Mouse (Mus musculus) MEL (cell line): ENCODE measurements around the gene Tmem170b. TPM values are rescaled to one million over a fixed set of nuclear protein-coding genes. Genes with fewer than 3 reads are reported as not detected.

Experiments
- DNase-seq: peaks from one replicate; pipeline ENCODE4 v3.0.0; 2011; ENCODE audit warnings: low read depth, low spot score
- H3K27ac ChIP-seq: 2 replicates; pipeline ENCODE4 v1.5.1; 2012; ENCODE audit warnings: low read depth, mild to moderate bottlenecking, control low read depth, low read length, moderate library complexity; ENCODE audit not compliant: control insufficient read depth
- H3K27me3 ChIP-seq, 2 experiments: fragments of 150-350 bp in 1 of 2; sonication (generic) in 1 of 2; 2 replicates each; pipeline ENCODE4 v1.6.1; 2012; ENCODE audit warnings: low read length in 2 of 2, mild to moderate bottlenecking in 2 of 2, improper control_type of control experiment in 1 of 2, moderate library complexity in 1 of 2; ENCODE audit not compliant: insufficient read depth in 2 of 2, control insufficient read depth in 1 of 2
- H3K36me3 ChIP-seq, 2 experiments: 2 replicates each; pipeline ENCODE4 v1.6.1; 2012 to 2014; ENCODE audit warnings: low read length in 2 of 2, improper control_type of control experiment in 1 of 2, inconsistent platforms in 1 of 2, mild to moderate bottlenecking in 1 of 2; ENCODE audit not compliant: insufficient read depth in 2 of 2, control insufficient read depth in 1 of 2
- H3K4me1 ChIP-seq, 2 experiments: fragments of 150-350 bp in 1 of 2; sonication (generic) in 1 of 2; 2 replicates each; pipeline ENCODE4 v1.6.1; 2012; ENCODE audit warnings: low read length in 2 of 2, improper control_type of control experiment in 1 of 2, mild to moderate bottlenecking in 1 of 2; ENCODE audit not compliant: insufficient read depth in 2 of 2, control insufficient read depth in 1 of 2
- H3K4me3 ChIP-seq, 2 experiments: fragments of 150-350 bp in 1 of 2; sonication (generic) in 1 of 2; 2 replicates each; pipeline ENCODE4 v1.5.1; 2012; ENCODE audit warnings: low read depth in 2 of 2, low read length in 2 of 2, mild to moderate bottlenecking in 2 of 2, moderate library complexity in 2 of 2, control low read depth in 1 of 2, improper control_type of control experiment in 1 of 2; ENCODE audit not compliant: control insufficient read depth in 1 of 2, insufficient read depth in 1 of 2
- H3K79me2 ChIP-seq: 2 replicates; pipeline ENCODE4 v1.6.1; 2012; ENCODE audit warnings: mild to moderate bottlenecking, low read length, moderate library complexity; ENCODE audit not compliant: control insufficient read depth, poor library complexity, insufficient read depth
- H3K9ac ChIP-seq: 2 replicates; pipeline ENCODE4 v1.6.1; 2012; ENCODE audit warnings: low read depth, mild to moderate bottlenecking, control low read depth, low read length, moderate library complexity; ENCODE audit not compliant: control insufficient read depth, poor library complexity, severe bottlenecking
- H3K9me3 ChIP-seq: fragments of 150-350 bp; sonication (generic); replicated peaks from 2 replicates; pipeline ENCODE4 v1.6.1; 2012; ENCODE audit warnings: mild to moderate bottlenecking, low read length, improper control_type of control experiment, moderate library complexity; ENCODE audit not compliant: insufficient read depth
- BHLHE40 ChIP-seq: IDR thresholded peaks from 2 replicates; pipeline ENCODE4 v1.6.1; 2012; ENCODE audit warnings: low read depth, mild to moderate bottlenecking, inconsistent platforms, low read length, improper control_type of control experiment, borderline replicate concordance
- CHD1 ChIP-seq: IDR thresholded peaks from 2 replicates; pipeline ENCODE4 v1.6.1; 2012; ENCODE audit warnings: low read depth, mild to moderate bottlenecking, inconsistent platforms, low read length, improper control_type of control experiment
- CHD2 ChIP-seq: IDR thresholded peaks from 2 replicates; pipeline ENCODE4 v1.6.1; 2011; ENCODE audit warnings: low read length, improper control_type of control experiment
- CTCF ChIP-seq, 3 experiments: IDR thresholded peaks in 2 of 3; conservative IDR thresholded peaks in 1 of 3; 2 replicates each; pipeline ENCODE4 v1.5.1; 2011 to 2012; ENCODE audit warnings: low read length in 3 of 3, low read depth in 2 of 3, mild to moderate bottlenecking in 2 of 3, improper control_type of control experiment in 1 of 3, inconsistent platforms in 1 of 3, mixed read lengths in 1 of 3, moderate library complexity in 1 of 3; ENCODE audit not compliant: control insufficient read depth in 1 of 3, insufficient read depth in 1 of 3, poor library complexity in 1 of 3, severe bottlenecking in 1 of 3
- E2F4 ChIP-seq: IDR thresholded peaks from 2 replicates; pipeline ENCODE4 v1.6.1; 2011; ENCODE audit warnings: low read depth, low read length, improper control_type of control experiment, borderline replicate concordance
- ELF1 ChIP-seq: IDR thresholded peaks from 2 replicates; pipeline ENCODE4 v1.6.1; 2014; ENCODE audit warnings: low read depth, mild to moderate bottlenecking, inconsistent platforms, low read length, improper control_type of control experiment, moderate library complexity
- EP300 ChIP-seq, 2 experiments: IDR thresholded peaks; 2 replicates each; pipeline ENCODE4 v1.6.1; 2011; ENCODE audit warnings: improper control_type of control experiment in 2 of 2, low read length in 2 of 2, low read depth in 1 of 2, mild to moderate bottlenecking in 1 of 2
- GABPA ChIP-seq: IDR thresholded peaks from 2 replicates; pipeline ENCODE4 v1.6.1; 2012; ENCODE audit warnings: low read depth, mild to moderate bottlenecking, inconsistent platforms, low read length, improper control_type of control experiment, moderate library complexity
- JUND ChIP-seq: IDR thresholded peaks from 2 replicates; pipeline ENCODE4 v1.6.1; 2011; ENCODE audit warnings: low read depth, mild to moderate bottlenecking, improper control_type of control experiment, low read length
- KAT2A ChIP-seq: conservative IDR thresholded peaks from 2 replicates; pipeline ENCODE4 v1.6.1; 2012; ENCODE audit warnings: low read depth, low read length, improper control_type of control experiment, inconsistent platforms
- MAFK ChIP-seq: IDR thresholded peaks from 2 replicates; pipeline ENCODE4 v1.6.1; 2011; ENCODE audit warnings: low read depth, mild to moderate bottlenecking, low read length, improper control_type of control experiment, borderline replicate concordance
- MAX ChIP-seq: IDR thresholded peaks from 2 replicates; pipeline ENCODE4 v1.6.1; 2011; ENCODE audit warnings: low read length, improper control_type of control experiment
- MAZ ChIP-seq: IDR thresholded peaks from 2 replicates; pipeline ENCODE4 v1.6.1; 2012; ENCODE audit warnings: low read depth, mild to moderate bottlenecking, inconsistent platforms, low read length, improper control_type of control experiment
- MEF2A ChIP-seq: IDR thresholded peaks from 2 replicates; pipeline ENCODE4 v1.6.1; 2014; ENCODE audit warnings: low read depth, mild to moderate bottlenecking, inconsistent platforms, low read length, improper control_type of control experiment; ENCODE audit not compliant: poor library complexity, insufficient replicate concordance, severe bottlenecking; ENCODE audit errors: extremely low read depth
- MXI1 ChIP-seq: IDR thresholded peaks from 2 replicates; pipeline ENCODE4 v1.6.1; 2011; ENCODE audit warnings: mild to moderate bottlenecking, low read depth, low read length, improper control_type of control experiment
- MYB ChIP-seq: IDR thresholded peaks from 2 replicates; pipeline ENCODE4 v1.6.1; 2011; ENCODE audit warnings: mild to moderate bottlenecking, low read depth, low read length, improper control_type of control experiment
- MYC ChIP-seq: IDR thresholded peaks from 2 replicates; pipeline ENCODE4 v1.6.1; 2011; ENCODE audit warnings: low read depth, mild to moderate bottlenecking, low read length, improper control_type of control experiment, moderate library complexity
- NRF1 ChIP-seq: IDR thresholded peaks from 2 replicates; pipeline ENCODE4 v1.6.1; 2014; ENCODE audit warnings: low read depth, mild to moderate bottlenecking, inconsistent platforms, low read length, improper control_type of control experiment, moderate library complexity; ENCODE audit not compliant: poor library complexity, insufficient read depth, severe bottlenecking
- POLR2A ChIP-seq, 2 experiments: IDR thresholded peaks; 2 replicates each; pipeline ENCODE4 v1.6.1; 2011 to 2012; ENCODE audit warnings: low read length in 2 of 2, mild to moderate bottlenecking in 2 of 2, control low read depth in 1 of 2, improper control_type of control experiment in 1 of 2, low read depth in 1 of 2, moderate library complexity in 1 of 2; ENCODE audit not compliant: control insufficient read depth in 1 of 2, insufficient read depth in 1 of 2, poor library complexity in 1 of 2
- POLR2AphosphoS5 ChIP-seq: IDR thresholded peaks from 2 replicates; pipeline ENCODE4 v1.6.1; 2012; ENCODE audit warnings: low read depth, borderline replicate concordance, mild to moderate bottlenecking, inconsistent platforms, low read length, moderate library complexity, mixed read lengths
- RCOR1 ChIP-seq: IDR thresholded peaks from 2 replicates; pipeline ENCODE4 v1.6.1; 2012; ENCODE audit warnings: low read depth, mild to moderate bottlenecking, inconsistent platforms, low read length, improper control_type of control experiment
- SIN3A ChIP-seq: IDR thresholded peaks from 2 replicates; pipeline ENCODE4 v1.6.1; 2012; ENCODE audit warnings: low read length, improper control_type of control experiment, inconsistent platforms
- SMC3 ChIP-seq: IDR thresholded peaks from 2 replicates; pipeline ENCODE4 v1.6.1; 2011; ENCODE audit warnings: low read depth, low read length, improper control_type of control experiment
- TBP ChIP-seq: IDR thresholded peaks from 2 replicates; pipeline ENCODE4 v1.8.0; 2011; ENCODE audit warnings: low read depth, low read length, improper control_type of control experiment
- UBTF ChIP-seq: IDR thresholded peaks from 2 replicates; pipeline ENCODE4 v1.6.1; 2012; ENCODE audit warnings: low read depth, mild to moderate bottlenecking, inconsistent platforms, low read length, improper control_type of control experiment, moderate library complexity, borderline replicate concordance; ENCODE audit not compliant: insufficient read depth
- USF1 ChIP-seq: IDR thresholded peaks from 2 replicates; pipeline ENCODE4 v1.6.1; 2014; ENCODE audit warnings: low read depth, mild to moderate bottlenecking, inconsistent platforms, low read length, improper control_type of control experiment, moderate library complexity
- USF2 ChIP-seq, 2 experiments: IDR thresholded peaks; 2 replicates each; pipeline ENCODE4 v1.6.1; 2011 to 2012; ENCODE audit warnings: improper control_type of control experiment in 2 of 2, low read length in 2 of 2, borderline replicate concordance in 1 of 2, inconsistent platforms in 1 of 2, low read depth in 1 of 2, mild to moderate bottlenecking in 1 of 2; ENCODE audit not compliant: insufficient read depth in 1 of 2
- ZKSCAN1 ChIP-seq: IDR thresholded peaks from 2 replicates; pipeline ENCODE4 v1.6.1; 2012; ENCODE audit warnings: low read depth, mild to moderate bottlenecking, inconsistent platforms, low read length, improper control_type of control experiment, moderate library complexity
- ZMIZ1 ChIP-seq: IDR thresholded peaks from 2 replicates; pipeline ENCODE4 v1.6.1; 2012; ENCODE audit warnings: low read depth, mild to moderate bottlenecking, inconsistent platforms, low read length, improper control_type of control experiment, moderate library complexity
- ZNF384 ChIP-seq: IDR thresholded peaks from 2 replicates; pipeline ENCODE4 v1.6.1; 2012; ENCODE audit warnings: low read depth, mild to moderate bottlenecking, inconsistent platforms, low read length, improper control_type of control experiment
- polyA plus RNA-seq, 2 experiments: library from polyadenylated mRNA; stranded (reverse) in 1 of 2; unstranded in 1 of 2; fragments of >175 nt in 1 of 2; fragments of >200 nt in 1 of 2; gene quantifications; 2 replicates each; pipeline versions ENCODE4 v1.2.1 to v1.2.4; 2012; ENCODE audit warnings: low replicate concordance in 2 of 2, low read depth in 1 of 2; ENCODE audit not compliant: insufficient read length in 2 of 2, insufficient read depth in 1 of 2, missing spikeins in 1 of 2
- total RNA-seq: library from RNA; depleted of rRNA; stranded (reverse); fragments of 300-350 nt; gene quantifications from 2 replicates; pipeline ENCODE4 v1.2.3, GENCODE M21; 2012

The Tmem170b gene
- total and polyA plus RNA-seq, 3 experiments = 5.2 to 7.0 TPM; not detected in 1

DNA sequence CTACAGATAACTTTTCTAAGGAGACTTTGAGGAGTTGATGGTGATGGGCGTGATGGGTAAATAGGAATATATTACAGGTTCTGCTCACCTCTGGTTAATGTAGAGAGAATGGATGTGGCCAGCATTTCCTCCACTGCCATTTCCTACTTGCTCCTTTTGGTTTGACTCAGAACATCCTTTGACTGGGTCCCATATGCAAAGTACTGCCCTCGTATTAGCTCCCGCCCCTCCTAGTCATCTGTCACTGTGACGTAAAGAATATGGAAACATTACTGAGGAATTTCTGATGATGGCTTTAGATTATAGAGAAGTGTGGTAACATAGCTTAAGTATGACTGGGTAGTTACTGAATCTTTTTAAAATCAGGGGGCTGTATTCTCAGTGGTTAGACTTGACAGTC is 32.4 kb downstream of the Tmem170b start:
- Histone ChIP-seq H3K4me1 (no peaks in the 10 kb centered on the region), H3K9ac (no peak overlapping the region), H3K79me2 (no peaks in the 10 kb centered on the region), H3K9me3 (no peaks in the 10 kb centered on the region), H3K27me3 (no peaks in the 10 kb centered on the region), H3K36me3 (peaks cover 0 to 3% of the 10 kb centered on the region in 2 experiments; a peak in 2 of 4 replicates)
- TF ChIP-seq MXI1 (no peak), POLR2A (IDR thresholded peaks at IDR 0.05; ENCODE audit: control insufficient read depth in 1 of 2, insufficient read depth in 1 of 2, low read depth in 1 of 2, low read length in 2 of 2, poor library complexity in 1 of 2) (no peak), MAX (no peak), EP300 (IDR thresholded peaks at IDR 0.05; ENCODE audit: low read depth in 1 of 2, low read length in 2 of 2) (no peak), RCOR1 (no peak), TBP (no peak), MEF2A (no peak), E2F4 (no peak), CTCF (IDR thresholded peaks at IDR 0.05 in 2 of 3, conservative IDR thresholded peaks at IDR 0.05 in 1 of 3; ENCODE audit: control insufficient read depth in 1 of 3, insufficient read depth in 1 of 3, low read depth in 2 of 3, low read length in 3 of 3, poor library complexity in 1 of 3, severe bottlenecking in 1 of 3) (no peak), POLR2AphosphoS5 (no peak), MAFK (no peak), MYB (no peak), SMC3 (no peak)
- TF ChIP-seq, all 39 proteins: peak for 0
- Histone ChIP-seq H3K27ac (no peak overlapping the region), H3K4me3 (no peak overlapping the region)
- DNase-seq = no peak

DNA sequence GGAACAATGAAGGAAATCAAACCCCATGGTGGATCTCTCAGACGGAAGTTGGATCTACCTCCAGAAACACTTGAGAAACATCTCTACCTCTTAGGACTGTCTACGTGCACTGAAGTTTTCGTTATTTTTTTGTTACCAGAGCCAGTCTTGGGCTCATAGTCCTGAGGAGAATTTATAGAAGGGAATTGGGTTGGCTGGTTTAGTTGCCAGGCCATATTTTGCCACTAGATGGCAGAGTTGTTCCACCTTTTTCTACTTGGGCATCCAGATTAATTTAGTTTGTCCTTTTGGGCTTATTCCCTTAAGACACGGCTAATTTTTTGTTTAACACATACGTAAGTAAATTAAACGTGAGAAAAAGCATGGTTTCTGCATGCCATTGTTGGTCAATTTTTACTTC is 37.1 kb downstream of the Tmem170b start:
- Histone ChIP-seq H3K79me2 (no peaks in the 10 kb centered on the region), H3K27me3 (no peaks in the 10 kb centered on the region), H3K9me3 (no peaks in the 10 kb centered on the region), H3K4me1 (no peaks in the 10 kb centered on the region), H3K9ac (no peak overlapping the region), H3K36me3 (no peaks in the 10 kb centered on the region), H3K27ac (no peak overlapping the region), H3K4me3 (no peak overlapping the region)
- DNase-seq = peak; percentile 58
- no peak for TF ChIP-seq UBTF
- TF ChIP-seq CHD2 = no peak
- TF ChIP-seq KAT2A = no peak
- no peak for TF ChIP-seq JUND
- TF ChIP-seq MYC = no peak
- TF ChIP-seq MAZ = no peak
- no peak for TF ChIP-seq USF2 (IDR thresholded peaks at IDR 0.05; ENCODE audit: borderline replicate concordance in 1 of 2, insufficient read depth in 1 of 2, low read depth in 1 of 2, low read length in 2 of 2)
- TF ChIP-seq NRF1 = no peak
- no peak for TF ChIP-seq CHD1
- TF ChIP-seq EP300 (IDR thresholded peaks at IDR 0.05; ENCODE audit: low read depth in 1 of 2, low read length in 2 of 2) = no peak
- TF ChIP-seq ELF1 = no peak
- TF ChIP-seq RCOR1 = no peak
- TF ChIP-seq ZMIZ1 = no peak
- peak; percentile 72 for TF ChIP-seq SMC3
- no peak for TF ChIP-seq USF1
- no peak for TF ChIP-seq ZNF384
- TF ChIP-seq MAFK = no peak
- TF ChIP-seq BHLHE40 = 0 out of 2 replicates have a peak, but pooled peaks have one; percentile 34
- TF ChIP-seq MAX = no peak
- no peak for TF ChIP-seq GABPA
- TF ChIP-seq ZKSCAN1 = no peak
- no peak for TF ChIP-seq SIN3A
- no peak for TF ChIP-seq MEF2A
- peak; percentile 38 to 83 (median 75) for TF ChIP-seq CTCF (IDR thresholded peaks at IDR 0.05 in 2 of 3, conservative IDR thresholded peaks at IDR 0.05 in 1 of 3; ENCODE audit: control insufficient read depth in 1 of 3, insufficient read depth in 1 of 3, low read depth in 2 of 3, low read length in 3 of 3, poor library complexity in 1 of 3, severe bottlenecking in 1 of 3)
- no peak for TF ChIP-seq E2F4
- no peak for TF ChIP-seq MYB
